Mouse (Mus musculus): ENCODE measurements around the gene Ltk.

GRCm38 (mm10) chr2:119703171-119703570 lies 57.1 kb downstream of the Ltk start:
- no peak for TF ChIP-seq POLR2A (IDR thresholded peaks at IDR 0.05; ENCODE audit: low read depth, low read length)
- no peak for TF ChIP-seq CTCF (conservative IDR thresholded peaks at IDR 0.05; ENCODE audit: insufficient read depth, insufficient read length, low read depth, low read length)
